Mouse (Mus musculus) liver, adult 10 weeks (tissue): Measurements from ENCODE around the gene Vmn1r196. TPM values are rescaled to one million over a fixed set of nuclear protein-coding genes. Genes with fewer than 3 reads are reported as not detected.

Experiments used
- polyA plus RNA-seq: library from polyadenylated mRNA; stranded (reverse); fragments of 350-450 nt; fragmentation: Illumina TruSeq; extraction: RNeasy Lipid Tissue Mini Kit (QIAGEN cat#74804); gene quantifications from one replicate; pipeline ENCODE4 v1.2.3, GENCODE M21; 2014; ENCODE audit warnings: low read depth, low replicate concordance

Gene Vmn1r196
- polyA plus RNA-seq = not detected

GRCm38 (mm10) chr13:22289620-22290019 lies at the start of gene Vmn1r196:
TSS of gene Vmn1r196 (plus strand) at chr13:22289920.

GRCm38 (mm10) chr13:22243915-22244314 lies 45.8 kb upstream of the Vmn1r196 start, which contains the start of gene Vmn1r194:
TSS of gene Vmn1r194 (plus strand) at chr13:22244215.

GRCm38 (mm10) chr13:22270222-22270621 lies 19.5 kb upstream of the Vmn1r196 start, which contains the start of gene Vmn1r195:
TSS of gene Vmn1r195 (plus strand) at chr13:22270522.

GRCm38 (mm10) chr13:22324289-22324688 lies 34.6 kb downstream of the Vmn1r196 start, which contains the start of gene Vmn1r197:
TSS of gene Vmn1r197 (plus strand) at chr13:22324589.

Other genes with a start within 250 kb of the Vmn1r196 start
- 1.7 TPM for gene Hist1h4i, start 248.6 kb upstream of the Vmn1r196 start, polyA plus RNA-seq
- gene Hist1h2ag, start 247.0 kb upstream of the Vmn1r196 start, polyA plus RNA-seq = not detected
- not detected for gene Hist1h2bj, start 246.7 kb upstream of the Vmn1r196 start, polyA plus RNA-seq
- not detected for gene Vmn1r188, start 205.5 kb upstream of the Vmn1r196 start, polyA plus RNA-seq
- not detected for gene Vmn1r189, start 184.1 kb upstream of the Vmn1r196 start, polyA plus RNA-seq
- gene Vmn1r191, start 106.0 kb upstream of the Vmn1r196 start, polyA plus RNA-seq = not detected
- not detected for gene Vmn1r192, start 98.8 kb upstream of the Vmn1r196 start, polyA plus RNA-seq
- not detected for gene Vmn1r193, start 66.8 kb upstream of the Vmn1r196 start, polyA plus RNA-seq
- not detected for gene Vmn1r194, start 45.7 kb upstream of the Vmn1r196 start, polyA plus RNA-seq
- not detected for gene Vmn1r195, start 19.4 kb upstream of the Vmn1r196 start, polyA plus RNA-seq
- gene Vmn1r197, start 34.7 kb downstream of the Vmn1r196 start, polyA plus RNA-seq = not detected
- gene Vmn1r198, start 60.4 kb downstream of the Vmn1r196 start, polyA plus RNA-seq = not detected
- gene Vmn1r199, start 89.9 kb downstream of the Vmn1r196 start, polyA plus RNA-seq = not detected
- gene Vmn1r200, start 100.5 kb downstream of the Vmn1r196 start, polyA plus RNA-seq = not detected
- gene Vmn1r201, start 182.0 kb downstream of the Vmn1r196 start, polyA plus RNA-seq = not detected
- gene Vmn1r202, start 215.5 kb downstream of the Vmn1r196 start, polyA plus RNA-seq = not detected
- not detected for gene Vmn1r203, start 228.2 kb downstream of the Vmn1r196 start, polyA plus RNA-seq